Mouse (Mus musculus) gastrocnemius, adult 18-20 months (tissue): ENCODE measurements around the gene Olfr1121. TPM values are rescaled to one million over a fixed set of nuclear protein-coding genes. Genes with fewer than 3 reads are reported as not detected.
"Not testable (repeated sequence)": the region's sequence is repeated elsewhere in the genome, so short reads cannot be mapped to it uniquely, and the experiment has no call there.

ENCODE experiments used
- DNase-seq: peaks from one replicate; pipeline ENCODE4 v3.0.0; 2021; ENCODE audit warnings: low spot score
- long read RNA-seq, 2 experiments: library from polyadenylated mRNA; stranded (forward); transcript quantifications; one replicate each; pipeline ENCODE4 v2.0.0; 2021
- total RNA-seq, 2 experiments: library from RNA; stranded (reverse); gene quantifications; 2 replicates each; pipeline ENCODE4 v1.2.3; 2021

Gene Olfr1121
- total RNA-seq = not detected
- long read RNA-seq, experiment 1 = 0 reads
- long read RNA-seq, experiment 2 = 0 reads

DNA sequence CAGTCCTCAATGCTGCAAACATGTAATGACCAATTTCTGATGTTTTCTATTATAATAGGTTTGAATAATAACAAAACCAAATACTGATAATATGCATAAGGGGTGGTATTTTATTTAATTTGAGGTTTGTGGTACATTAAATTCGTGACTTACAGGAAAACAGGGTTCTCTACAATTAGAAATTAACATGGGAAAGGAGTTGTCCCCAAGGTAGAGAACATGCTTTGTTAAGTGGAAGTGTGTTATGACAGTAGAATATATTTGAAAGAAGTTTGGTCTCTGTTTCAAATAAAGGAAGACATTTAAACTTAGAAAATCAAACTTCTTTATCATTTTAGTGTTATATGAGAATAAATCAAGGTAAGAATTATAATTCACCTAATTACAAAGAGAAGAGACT lies at the start of gene Olfr1121:
TSS of gene Olfr1121 (plus strand) at position 301 of the 400 bp plus-strand sequence.
- no peak for DNase-seq

DNA sequence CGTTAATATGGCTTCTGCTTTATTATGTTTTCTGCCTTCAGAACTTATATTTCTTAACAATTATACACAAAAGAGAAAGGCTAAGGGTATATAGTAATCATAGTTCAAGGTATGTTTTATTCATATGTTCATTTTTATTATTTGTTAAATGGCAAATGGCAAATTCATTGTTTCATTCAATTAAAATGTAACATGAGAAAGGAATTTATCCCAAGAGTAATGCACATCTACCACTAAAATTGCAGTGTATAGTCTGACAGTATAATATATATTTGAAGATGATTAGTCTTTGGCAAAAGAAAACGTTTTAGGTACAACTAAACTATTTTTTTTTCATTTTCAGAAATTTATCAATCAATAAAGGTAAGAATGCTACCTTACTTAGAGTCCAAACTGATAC lies 15.2 kb upstream of the Olfr1121 start, which contains the start of gene Olfr1120:
TSS of gene Olfr1120 (plus strand) at position 301 of the 400 bp plus-strand sequence.
- DNase-seq = no peak

DNA sequence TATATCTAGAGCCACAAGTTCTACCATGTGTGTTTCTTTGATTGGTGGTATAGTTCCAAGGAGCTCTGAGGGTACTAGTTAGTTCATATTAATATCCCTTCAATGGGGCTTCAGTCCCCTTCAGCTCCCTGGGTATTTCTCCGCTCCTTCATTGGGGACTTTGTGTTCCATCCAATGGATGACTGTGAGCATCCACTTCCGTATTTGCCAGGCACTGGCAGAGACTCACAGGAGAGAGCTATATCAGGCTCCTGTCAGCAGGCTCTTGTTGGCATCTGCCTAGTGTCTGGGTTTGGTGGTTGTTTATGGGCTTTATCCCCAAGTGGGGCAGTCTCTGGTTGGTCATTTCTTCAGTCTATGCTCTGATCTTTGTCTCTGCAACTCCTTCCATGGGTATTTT lies 9.6 kb upstream of the Olfr1121 start:
- DNase-seq = not testable (repeated sequence)

DNA sequence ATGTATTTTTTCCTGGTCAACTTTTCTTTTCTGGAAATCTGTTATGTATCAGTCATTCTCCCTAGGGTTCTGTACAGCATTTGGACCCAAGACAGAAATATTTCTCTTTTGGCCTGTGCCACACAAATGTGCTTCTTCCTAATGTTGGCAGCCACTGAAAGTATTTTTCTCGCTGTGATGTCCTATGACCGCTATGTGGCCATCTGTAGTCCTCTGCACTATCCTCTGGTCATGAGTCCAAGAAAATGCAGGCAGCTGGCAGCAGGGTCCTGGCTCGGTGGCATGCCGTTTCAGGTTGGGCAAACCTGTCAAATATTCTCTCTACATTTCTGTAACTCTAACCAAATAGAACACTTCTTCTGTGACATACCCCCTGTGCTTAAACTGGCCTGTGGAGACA lies 2.0 kb downstream of the Olfr1121 start:
- no peak for DNase-seq

DNA sequence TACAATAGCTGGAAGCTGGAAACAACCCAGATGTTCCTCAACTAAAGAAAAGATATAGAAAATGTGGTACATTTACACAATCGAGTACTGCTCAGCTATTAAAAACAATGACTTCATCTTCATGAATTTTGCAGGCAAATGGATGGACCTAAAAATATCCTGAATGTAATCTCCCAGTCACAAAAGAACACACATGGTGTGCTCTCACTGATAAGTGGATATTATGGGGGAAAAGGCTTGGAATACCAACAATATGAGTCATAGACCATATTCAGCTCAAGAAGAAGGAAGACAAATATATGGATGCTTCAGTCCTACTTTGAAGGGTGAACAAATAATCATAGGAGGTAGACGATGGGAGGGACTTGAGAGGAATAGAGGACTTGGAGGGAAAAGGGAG lies 14.2 kb downstream of the Olfr1121 start:
- DNase-seq = no peak

DNA sequence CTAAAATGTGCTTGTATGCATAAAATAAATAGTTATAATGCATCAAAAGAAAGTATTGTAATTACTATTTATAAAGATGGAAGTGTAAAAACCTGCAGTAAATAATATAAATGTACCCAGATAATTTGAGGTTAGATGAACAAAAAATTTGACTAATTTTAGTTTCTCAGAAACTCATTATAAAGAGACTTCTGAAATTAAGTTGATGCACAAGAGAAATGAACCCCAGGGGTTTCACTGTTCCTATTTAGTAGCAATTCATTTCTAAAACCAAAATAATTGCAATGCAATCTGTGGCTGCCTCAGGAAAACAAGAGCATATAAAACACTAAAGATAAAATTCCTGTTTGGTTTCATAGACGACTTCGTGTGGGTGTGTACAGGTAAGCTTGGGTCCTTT lies 15.9 kb downstream of the Olfr1121 start, which contains the start of gene Olfr1122:
TSS of gene Olfr1122 (plus strand) at position 301 of the 400 bp plus-strand sequence.
- no peak for DNase-seq

DNA sequence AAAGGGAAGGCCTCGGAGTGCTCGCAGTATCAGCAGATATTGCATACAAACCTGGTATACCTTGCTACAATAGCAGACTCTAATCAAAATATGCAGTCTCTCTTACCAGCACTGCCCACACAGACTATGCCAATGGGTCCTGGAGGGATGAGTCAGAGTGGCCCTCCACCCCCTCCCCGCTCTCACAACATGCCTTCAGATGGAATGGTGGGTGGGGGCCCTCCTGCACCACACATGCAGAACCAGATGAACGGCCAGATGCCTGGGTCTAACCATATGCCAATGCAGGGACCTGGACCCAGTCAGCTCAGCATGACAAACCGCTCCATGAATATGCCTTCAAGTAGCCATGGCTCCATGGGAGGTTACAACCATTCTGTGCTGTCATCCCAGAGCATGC lies 23.9 kb downstream of the Olfr1121 start:
- DNase-seq = not testable (repeated sequence)

DNA sequence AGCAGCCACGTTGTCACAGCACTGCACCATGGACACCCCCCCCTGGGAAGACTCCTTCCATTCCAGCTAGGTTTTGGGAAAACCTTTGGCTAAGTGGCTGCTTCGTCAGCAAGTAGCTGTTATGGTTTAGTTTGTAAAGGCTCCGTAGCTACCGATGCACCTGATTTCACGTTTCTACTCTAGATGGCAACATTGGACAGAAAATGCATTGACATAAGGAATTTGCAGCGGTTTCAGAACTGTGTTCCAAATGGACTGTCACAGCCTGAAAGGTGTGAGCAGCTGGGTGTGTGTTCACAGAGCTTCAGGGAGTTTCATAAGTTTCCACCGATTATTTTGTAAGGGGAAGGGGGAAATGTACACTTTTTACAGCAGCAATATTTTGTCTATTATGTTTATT lies 25.0 kb downstream of the Olfr1121 start:
- not testable (repeated sequence) for DNase-seq

DNA sequence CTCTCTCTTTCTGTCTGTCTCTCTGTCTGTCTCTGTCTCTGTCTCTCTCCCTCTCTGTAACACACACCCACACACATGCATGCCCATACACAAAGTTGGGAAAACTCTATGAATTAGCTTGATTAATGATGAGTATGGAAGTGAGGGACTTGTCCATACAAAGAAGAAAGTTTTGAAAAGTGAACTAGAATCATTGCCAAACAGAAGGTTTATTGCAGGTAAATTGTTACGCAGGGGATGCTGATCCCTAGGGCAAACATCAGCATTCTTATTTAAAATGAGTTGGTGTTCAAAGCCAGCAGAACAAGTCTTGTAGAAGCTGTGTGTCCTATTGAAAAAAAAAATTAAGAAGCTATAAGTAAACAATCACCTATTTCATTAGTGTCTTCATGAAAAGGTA lies 46.6 kb downstream of the Olfr1121 start, which contains the start of gene Olfr1123:
TSS of gene Olfr1123 (plus strand) at position 301 of the 400 bp plus-strand sequence.
- no peak for DNase-seq

Other genes with a start within 250 kb of the Olfr1121 start
- not detected for gene Olfr1110, start 229.6 kb upstream of the Olfr1121 start, total RNA-seq
- gene Olfr1111, start 217.3 kb upstream of the Olfr1121 start, total RNA-seq = not detected
- gene Olfr1112, start 182.1 kb upstream of the Olfr1121 start, total RNA-seq = not detected
- gene Olfr1113, start 160.9 kb upstream of the Olfr1121 start, total RNA-seq = not detected
- gene Olfr1115, start 121.9 kb upstream of the Olfr1121 start, total RNA-seq = not detected
- not detected for gene Olfr1116, start 102.4 kb upstream of the Olfr1121 start, total RNA-seq
- not detected for gene Olfr1118, start 62.3 kb upstream of the Olfr1121 start, total RNA-seq
- not detected for gene Olfr1120, start 15.1 kb upstream of the Olfr1121 start, total RNA-seq
- gene Olfr1122, start 16.0 kb downstream of the Olfr1121 start, total RNA-seq = under 1 TPM in 1 of 2 experiments, not detected in 1; 0.05 TPM
- gene Olfr1123, start 46.7 kb downstream of the Olfr1121 start, total RNA-seq = not detected
- gene Olfr1124, start 60.4 kb downstream of the Olfr1121 start, total RNA-seq = not detected
- gene Olfr1126, start 84.1 kb downstream of the Olfr1121 start, total RNA-seq = not detected
- gene Pramel7, start 127.2 kb downstream of the Olfr1121 start, total RNA-seq = not detected
- not detected for gene Pramel6, start 136.7 kb downstream of the Olfr1121 start, total RNA-seq
- not detected for gene Olfr153, start 161.9 kb downstream of the Olfr1121 start, total RNA-seq
- gene Olfr1128, start 175.6 kb downstream of the Olfr1121 start, total RNA-seq = not detected
- gene Olfr1129, start 204.0 kb downstream of the Olfr1121 start, total RNA-seq = not detected
- gene Olfr1130, start 236.3 kb downstream of the Olfr1121 start, total RNA-seq = not detected